Mouse (Mus musculus): ENCODE measurements around the gene Hic2. TPM values are rescaled to one million over a fixed set of nuclear protein-coding genes. Genes with fewer than 3 reads are reported as not detected.

The Hic2 gene
- polyA plus RNA-seq, 2 experiments from 2014 or later: 0.89 to 2.1 TPM

GRCm38 (mm10) chr16:17277342-17278211, 44.2 kb downstream of the Hic2 start:
- ATAC-seq: peak; percentile 58

DNA sequence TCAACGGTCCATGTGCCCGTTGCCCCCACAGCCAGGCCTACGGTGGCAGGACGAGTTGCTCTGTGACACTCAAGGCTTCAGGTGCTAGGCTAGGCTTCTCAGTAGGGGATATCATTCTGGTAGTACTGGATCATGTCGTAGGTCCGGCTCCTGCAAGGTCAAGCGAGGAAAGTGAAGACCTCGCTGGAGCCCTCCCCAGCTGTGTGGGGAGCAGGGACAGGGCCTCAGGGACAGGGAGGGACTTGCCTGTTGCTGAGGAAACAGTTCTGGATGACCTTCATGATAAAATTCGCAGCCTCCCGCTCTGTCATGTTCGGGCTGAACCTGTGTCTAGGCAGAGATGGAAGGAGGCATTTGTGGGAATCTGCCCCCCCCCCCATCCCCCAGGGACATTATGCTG, 47.1 kb downstream of the Hic2 start:
- ATAC-seq: no peak

- no peak for ATAC-seq
Measured at GRCm38 (mm10) chr16:17283151-17283550, 49.8 kb downstream of the Hic2 start.

DNA sequence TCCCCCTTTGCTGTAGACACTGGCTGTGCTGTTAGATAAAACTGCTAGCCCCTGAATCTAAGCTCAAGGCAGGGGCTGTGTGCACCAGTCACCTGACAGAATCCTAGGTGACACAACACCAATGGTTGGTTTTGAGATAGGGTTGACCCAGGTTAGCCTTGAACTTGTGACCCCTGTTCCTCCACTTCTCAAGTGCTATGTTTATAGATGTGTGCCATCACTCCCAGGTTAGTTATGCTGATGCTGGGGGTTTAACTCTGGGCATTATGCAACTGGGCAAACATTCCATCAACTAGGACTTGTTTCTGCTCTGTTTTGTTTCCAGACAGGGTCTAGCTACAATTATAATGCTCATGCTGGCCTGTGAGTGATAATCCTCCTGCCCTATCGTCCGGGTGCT, 53.7 kb downstream of the Hic2 start:
- ATAC-seq: no peak

- ATAC-seq: no peak
Measured at GRCm38 (mm10) chr16:17291016-17291415, 57.6 kb downstream of the Hic2 start.

DNA sequence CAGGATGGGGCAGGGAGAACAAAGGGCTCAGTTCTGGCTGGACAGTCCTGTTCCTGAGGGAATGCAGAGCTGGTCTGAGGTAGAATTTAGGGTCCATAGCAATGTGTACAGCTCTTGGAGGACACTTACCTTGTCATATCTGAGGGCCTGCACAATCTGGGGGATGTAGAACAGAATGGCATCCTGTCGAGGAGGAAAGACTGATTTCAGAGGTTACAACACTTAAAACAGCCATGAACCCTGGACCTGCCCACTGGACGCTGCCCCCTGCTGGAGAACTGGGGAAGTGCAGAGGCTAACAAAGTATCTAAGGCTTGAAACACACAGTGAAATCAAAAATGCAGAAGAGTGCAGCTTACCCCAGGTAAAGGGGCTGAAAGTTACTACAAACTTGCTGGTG, 59.4 kb downstream of the Hic2 start:
- peak; percentile 83 for ATAC-seq

DNA sequence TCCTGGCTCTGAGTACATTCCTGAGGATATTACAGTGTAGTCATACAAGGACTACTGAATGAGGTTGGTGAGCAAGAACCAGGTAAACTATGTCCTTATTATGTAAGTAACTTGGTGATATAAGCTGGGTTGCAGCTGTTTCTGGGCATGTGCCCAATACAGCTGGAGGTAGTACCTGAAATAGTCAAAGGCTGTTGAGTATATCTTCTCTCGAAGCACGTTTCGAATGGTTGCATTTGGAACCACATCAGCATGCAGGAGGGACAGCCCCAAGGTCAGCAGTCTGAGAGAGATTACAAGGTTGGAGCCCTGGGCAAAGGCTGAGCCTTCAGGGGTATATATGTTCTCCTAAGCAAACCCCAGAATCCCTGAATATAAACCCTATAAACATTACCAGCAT, 67.4 kb downstream of the Hic2 start:
- ATAC-seq: no peak

DNA sequence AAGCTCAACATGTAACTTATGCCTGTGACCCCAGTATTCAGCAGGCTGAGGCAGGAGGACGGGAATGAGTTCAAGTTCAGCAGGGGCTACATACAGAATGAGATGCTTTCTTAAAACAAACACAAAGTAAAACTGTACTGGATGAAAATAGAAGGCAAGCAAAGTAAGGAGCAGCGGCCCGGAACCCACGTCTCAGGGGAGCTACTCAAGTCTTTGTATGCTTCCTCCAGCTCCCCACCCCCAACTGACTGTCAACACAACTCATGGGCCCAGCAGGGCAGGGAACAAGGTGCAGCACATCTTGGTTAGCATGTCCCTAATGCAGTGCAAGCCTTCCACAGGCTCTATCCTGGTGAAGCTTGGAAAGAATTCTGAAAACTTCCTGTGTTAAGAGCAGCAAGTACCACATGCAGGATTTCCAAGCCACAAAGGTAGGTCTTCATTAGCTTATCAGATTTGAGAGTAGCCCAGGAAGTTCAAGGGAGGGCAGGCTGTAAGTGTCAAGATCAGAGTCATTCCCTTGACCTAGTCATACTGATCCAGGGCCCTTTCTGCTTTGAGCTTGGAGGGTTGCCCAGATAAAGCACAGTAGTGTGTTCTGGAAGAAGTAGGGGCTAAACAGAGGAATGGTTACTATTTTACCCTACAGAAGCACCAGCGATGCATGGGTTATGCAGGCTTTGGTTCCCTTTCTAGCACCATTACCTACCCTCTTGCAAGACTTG, 70.3 kb downstream of the Hic2 start:
- no peak for ATAC-seq

- no peak for ATAC-seq
Measured at GRCm38 (mm10) chr16:17307461-17307860, 74.1 kb downstream of the Hic2 start.

- no peak for ATAC-seq
Measured at GRCm38 (mm10) chr16:17309036-17309435, 75.7 kb downstream of the Hic2 start.

- ATAC-seq: no peak
Measured at GRCm38 (mm10) chr16:17312531-17312930, 79.2 kb downstream of the Hic2 start.

Other genes starting within 250 kb of the Hic2 start
- gene Ypel1, start 163.9 kb upstream of the Hic2 start, polyA plus RNA-seq (2017; shearing (Covaris generic)): 1 to 10 TPM; 7.5 to 10.0 TPM
- gene Ppil2, start 122.3 kb upstream of the Hic2 start, polyA plus RNA-seq (2017; shearing (Covaris generic)): 100 to 1,000 TPM; 221 to 254 TPM
- gene 2610318N02Rik, start 108.4 kb upstream of the Hic2 start, polyA plus RNA-seq (2017; shearing (Covaris generic)): 1 to 10 TPM; 3.7 to 5.4 TPM
- gene Sdf2l1, start 101.2 kb upstream of the Hic2 start, polyA plus RNA-seq (2017; shearing (Covaris generic)): 10 to 100 TPM; 19.7 to 22.9 TPM
- 1 to 10 TPM; 6.9 to 8.4 TPM for gene Ydjc, start 89.0 kb upstream of the Hic2 start, polyA plus RNA-seq (2017; shearing (Covaris generic))
- 1 to 10 TPM in 1 of 2 experiments, under 1 TPM in 1; 0.58 to 1.4 TPM for gene Ccdc116, start 86.3 kb upstream of the Hic2 start, polyA plus RNA-seq (2017; shearing (Covaris generic))
- gene Ube2l3, start 30.9 kb upstream of the Hic2 start, polyA plus RNA-seq (2017; shearing (Covaris generic)): 100 to 1,000 TPM; 246 to 283 TPM
- gene Rimbp3, start 25.0 kb upstream of the Hic2 start, polyA plus RNA-seq (2017; shearing (Covaris generic)): not detected
- 10 to 100 TPM; 31.0 to 41.3 TPM for gene Tmem191c, start 42.5 kb downstream of the Hic2 start, polyA plus RNA-seq (2017; shearing (Covaris generic))
- under 1 TPM; 0.82 TPM for gene Serpind1, start 97.8 kb downstream of the Hic2 start, polyA plus RNA-seq (2017; shearing (Covaris generic))
- gene Snap29, start 172.4 kb downstream of the Hic2 start, polyA plus RNA-seq (2017; shearing (Covaris generic)): 10 to 100 TPM; 10.5 to 22.1 TPM
- 10 to 100 TPM; 56.9 to 57.5 TPM for gene Pi4ka, start 172.7 kb downstream of the Hic2 start, polyA plus RNA-seq (2017; shearing (Covaris generic))
- 10 to 100 TPM; 20.2 to 24.2 TPM for gene Crkl, start 218.4 kb downstream of the Hic2 start, polyA plus RNA-seq (2017; shearing (Covaris generic))